Mouse (Mus musculus) liver, embryonic 13.5 days (tissue): ENCODE measurements around the gene Ccdc187. TPM values are rescaled to one million over a fixed set of nuclear protein-coding genes. Genes with fewer than 3 reads are reported as not detected.
A peak's percentile ranks its signal among the peaks of the same experiment; 100 is the strongest.

Source experiments
- ATAC-seq: fragments of 200-750 bp; cut with Nextera tagmentation; 2 replicates; pipeline ENCODE4 v1.8.0; 2017; ENCODE audit warnings: low read depth, mild to moderate bottlenecking, moderate number of reproducible peaks, moderate library complexity
- DNase-seq: peaks from one replicate; pipeline ENCODE4 v3.0.0; 2022
- H3K27ac ChIP-seq: fragments of 300-500 bp; sonication (generic); 2 replicates; pipeline ENCODE4 v1.5.1; 2015; ENCODE audit warnings: moderate library complexity, mild to moderate bottlenecking, inconsistent platforms
- H3K27me3 ChIP-seq: fragments of 300-500 bp; sonication (generic); 2 replicates; pipeline ENCODE4 v1.6.1; 2015; ENCODE audit warnings: mild to moderate bottlenecking, inconsistent platforms
- H3K36me3 ChIP-seq: fragments of 300-500 bp; sonication (generic); 2 replicates; pipeline ENCODE4 v1.6.1; 2015; ENCODE audit warnings: mild to moderate bottlenecking, inconsistent platforms
- H3K4me1 ChIP-seq: fragments of 300-500 bp; sonication (generic); replicated peaks from 2 replicates; pipeline ENCODE4 v1.6.1; 2015; ENCODE audit warnings: inconsistent platforms
- H3K4me2 ChIP-seq: fragments of 300-500 bp; sonication (generic); 2 replicates; pipeline ENCODE4 v1.6.1; 2015; ENCODE audit warnings: inconsistent platforms, mild to moderate bottlenecking, moderate library complexity
- H3K4me3 ChIP-seq: fragments of 300-500 bp; sonication (generic); replicated peaks from 2 replicates; pipeline ENCODE4 v1.5.1; 2015; ENCODE audit warnings: mild to moderate bottlenecking, inconsistent platforms
- H3K9ac ChIP-seq: fragments of 300-500 bp; sonication (generic); 2 replicates; pipeline ENCODE4 v1.6.1; 2015; ENCODE audit warnings: mild to moderate bottlenecking, inconsistent platforms
- H3K9me3 ChIP-seq: fragments of 300-500 bp; sonication (generic); replicated peaks from 2 replicates; pipeline ENCODE4 v1.6.1; 2016; ENCODE audit warnings: inconsistent platforms
- WGBS: fragments of 180-500 bp; shearing (Covaris S2); methylation state at CpG from one replicate; pipeline ENCODE4 v1.1.7; 2015; ENCODE audit not compliant: insufficient replicate concordance; 5-methylcytosine and 5-hydroxymethylcytosine counted together
- polyA plus RNA-seq: library from polyadenylated mRNA; unstranded; fragments of >200 nt; fragmentation: Nextera tagmentation; extraction: Ambion mirVana; gene quantifications from 2 replicates; pipeline ENCODE4 v1.2.1, GENCODE M21; 2015

Gene Ccdc187
- polyA plus RNA-seq, 1 experiment from 2014 or later, result 0.03 TPM

DNA sequence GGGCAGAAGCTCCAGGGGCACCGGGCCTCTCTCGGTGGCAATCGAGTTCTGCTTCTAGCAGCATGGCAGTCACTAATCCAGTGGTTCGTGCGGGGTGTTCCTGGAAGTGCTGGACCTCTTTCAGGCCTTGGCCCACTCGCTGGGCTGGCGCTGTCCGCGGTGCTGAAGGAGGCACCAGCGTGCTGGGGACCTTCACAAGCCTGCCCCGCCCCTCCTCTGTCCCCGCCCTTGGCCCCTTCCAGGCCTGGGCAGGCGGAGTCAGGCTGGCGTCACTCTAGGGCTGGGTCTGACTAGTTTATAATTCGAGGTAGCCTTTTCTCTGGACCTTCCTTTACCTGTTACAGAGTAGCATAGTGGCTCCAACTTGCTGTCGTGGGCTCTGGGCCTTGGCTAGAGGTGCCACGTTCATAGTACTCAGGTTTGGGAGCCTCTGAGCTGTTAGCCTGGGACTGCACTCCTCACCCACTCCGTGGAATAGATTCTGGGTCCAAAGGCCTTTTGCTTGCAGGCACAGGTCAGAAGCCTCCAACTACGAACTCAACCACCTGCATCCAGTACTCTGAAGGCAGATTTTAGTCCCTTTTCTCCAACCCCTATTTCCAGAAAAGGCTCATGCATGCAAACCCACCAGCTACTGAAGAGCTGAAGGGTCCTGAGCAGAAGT lies 86.1 kb downstream of the Ccdc187 start, which contains the start of gene Lhx3:
TSS of gene Lhx3 (minus strand) at position 164 of the 664 bp plus-strand sequence.
- ATAC-seq, result peak; percentile 84
- peak; percentile 77 for DNase-seq
- no peak within 1 kb of the TSS for H3K27ac ChIP-seq
- H3K9ac ChIP-seq, result no peak within 1 kb of the TSS
- peaks cover 48% of the 10 kb centered on the region for H3K27me3 ChIP-seq
- no peak within 1 kb of the TSS for H3K4me3 ChIP-seq
- peaks cover 29% of the 10 kb centered on the region for H3K36me3 ChIP-seq
- H3K9me3 ChIP-seq, result no peaks in the 10 kb centered on the region
- peak within 1 kb of the TSS; percentile 5; the same call in 1 of the 2 replicates for H3K4me2 ChIP-seq
- peaks cover 10% of the 10 kb centered on the region for H3K4me1 ChIP-seq
- WGBS, result 7% methylated on average over 19 of the region's 19 CpGs

DNA sequence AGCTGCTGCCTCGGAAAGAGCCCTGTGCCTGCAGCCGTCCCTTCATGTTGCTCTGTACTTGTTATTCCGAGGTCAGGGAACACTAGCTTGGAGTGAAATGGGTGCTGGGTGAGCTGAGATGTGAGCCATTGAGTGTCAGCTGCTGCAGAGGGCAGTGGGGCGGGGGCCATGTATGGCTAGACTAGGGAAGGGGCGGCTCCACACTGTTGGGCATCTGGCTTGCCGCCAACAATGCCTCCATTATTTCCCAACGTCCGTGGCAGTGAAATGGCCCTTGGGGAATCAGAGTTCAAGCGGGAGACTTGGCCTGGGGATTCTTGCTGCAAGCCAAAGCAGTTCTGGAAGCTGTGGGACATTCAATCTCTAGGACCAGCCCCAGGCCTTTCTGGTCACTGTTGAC lies 86.8 kb downstream of the Ccdc187 start:
- Histone ChIP-seq H3K9me3 (no peaks in the 10 kb centered on the region), H3K4me3 (no peak overlapping the region), H3K4me2 (no peak overlapping the region), H3K27me3 (peaks cover 55% of the 10 kb centered on the region), H3K4me1 (peaks cover 10% of the 10 kb centered on the region), H3K27ac (no peak overlapping the region), H3K9ac (no peak overlapping the region), H3K36me3 (peaks cover 25% of the 10 kb centered on the region)
- WGBS, result 18% methylated on average over 9 of the region's 9 CpGs
- DNase-seq (no peak), ATAC-seq (no peak)

DNA sequence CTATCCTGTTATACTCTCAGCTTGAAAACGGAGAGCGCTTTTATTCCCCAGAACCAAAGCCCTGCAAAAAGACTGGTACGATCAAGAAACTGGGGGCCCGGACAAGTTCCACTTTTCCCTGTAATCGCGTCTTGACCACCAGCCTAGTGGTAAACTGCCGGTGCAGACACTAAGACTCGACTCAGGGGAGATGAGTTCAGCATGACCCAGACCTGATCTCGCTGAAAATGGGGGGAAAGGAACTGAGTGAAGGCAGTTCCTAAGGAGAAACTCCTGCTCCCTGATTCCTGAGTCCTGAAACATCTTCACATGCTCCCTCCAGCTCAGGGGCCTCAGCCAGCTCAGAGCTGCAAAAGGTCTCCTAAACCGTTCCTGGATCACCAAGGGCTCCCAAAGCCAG lies 88.6 kb downstream of the Ccdc187 start:
- Histone ChIP-seq H3K9me3 (no peaks in the 10 kb centered on the region), H3K9ac (no peak overlapping the region), H3K27ac (no peak overlapping the region), H3K27me3 (peaks cover 73% of the 10 kb centered on the region), H3K4me3 (no peak overlapping the region), H3K36me3 (peaks cover 7% of the 10 kb centered on the region), H3K4me2 (no peak overlapping the region), H3K4me1 (peaks cover 10% of the 10 kb centered on the region)
- 17% methylated on average over 10 of the region's 10 CpGs for WGBS
- no peak for ATAC-seq
- DNase-seq, result no peak

DNA sequence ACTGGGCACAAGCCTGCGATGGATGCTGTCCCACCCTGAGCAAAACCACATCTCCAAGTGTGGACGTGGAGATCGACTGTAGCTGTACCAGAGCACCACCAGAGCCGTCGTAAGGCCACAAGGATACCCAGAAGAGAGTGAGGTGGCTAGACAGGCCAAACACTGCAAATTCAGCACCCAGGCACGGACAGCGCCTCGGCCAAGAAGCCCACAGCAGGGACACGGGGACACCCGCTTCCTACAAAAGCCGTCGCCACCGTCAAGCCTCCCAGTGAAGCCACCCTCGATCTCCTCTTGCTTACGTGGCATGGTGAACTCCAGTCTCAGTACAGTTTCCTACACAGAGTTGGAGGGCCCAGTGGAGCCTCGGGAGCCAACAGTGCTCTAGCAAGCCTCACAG lies 89.2 kb downstream of the Ccdc187 start:
- peaks cover 10% of the 10 kb centered on the region for H3K4me1 ChIP-seq
- DNase-seq, result peak; percentile 16
- H3K36me3 ChIP-seq, result peaks cover 1% of the 10 kb centered on the region
- WGBS, result 4% methylated on average over 16 of the region's 16 CpGs
- ATAC-seq, result no peak
- no peak overlapping the region for H3K4me3 ChIP-seq
- no peak overlapping the region for H3K4me2 ChIP-seq
- H3K9ac ChIP-seq, result no peak overlapping the region
- no peaks in the 10 kb centered on the region for H3K9me3 ChIP-seq
- no peak overlapping the region for H3K27ac ChIP-seq
- peaks cover 79% of the 10 kb centered on the region for H3K27me3 ChIP-seq

DNA sequence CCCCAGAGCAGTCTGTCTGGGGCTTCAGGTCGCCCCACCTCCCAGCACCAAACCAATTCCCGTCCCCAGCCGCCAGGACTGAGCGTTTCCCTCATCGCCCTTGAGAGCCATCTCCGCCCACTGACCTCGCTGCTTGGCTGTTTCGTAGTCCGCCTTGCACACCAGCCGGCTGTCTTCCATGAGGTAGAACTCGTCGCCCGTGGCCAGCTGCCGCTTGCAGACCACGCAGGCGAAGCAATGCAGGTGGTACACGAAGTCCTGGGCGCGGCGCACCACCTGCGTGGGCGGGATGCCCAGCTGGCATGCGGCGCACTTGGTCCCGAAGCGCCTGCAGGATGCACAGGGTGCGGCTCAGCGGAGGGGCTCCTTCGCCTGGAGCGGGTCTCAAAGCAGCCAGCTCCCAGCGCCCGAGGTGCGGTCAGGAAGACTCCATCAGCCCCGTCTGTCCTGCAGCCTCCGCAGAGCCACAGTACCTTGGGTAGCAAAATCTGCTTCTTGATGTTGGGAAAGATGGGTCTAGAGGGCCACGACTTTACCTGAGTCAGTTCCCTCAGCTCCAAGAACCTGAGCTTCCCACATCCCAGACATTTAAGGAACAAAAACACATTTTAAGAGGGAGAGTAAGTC lies 91.4 kb downstream of the Ccdc187 start:
- Histone ChIP-seq H3K9ac (no peak overlapping the region), H3K4me3 (no peak overlapping the region), H3K4me2 (no peak overlapping the region), H3K9me3 (no peaks in the 10 kb centered on the region), H3K4me1 (0 out of 2 replicates have a peak, but pooled peaks cover 9% of the 10 kb centered on the region), H3K27me3 (peaks cover 100% of the 10 kb centered on the region), H3K27ac (no peak overlapping the region), H3K36me3 (no peaks in the 10 kb centered on the region)
- no peak for DNase-seq
- WGBS, result 4% methylated on average over 36 of the region's 36 CpGs
- no peak for ATAC-seq

DNA sequence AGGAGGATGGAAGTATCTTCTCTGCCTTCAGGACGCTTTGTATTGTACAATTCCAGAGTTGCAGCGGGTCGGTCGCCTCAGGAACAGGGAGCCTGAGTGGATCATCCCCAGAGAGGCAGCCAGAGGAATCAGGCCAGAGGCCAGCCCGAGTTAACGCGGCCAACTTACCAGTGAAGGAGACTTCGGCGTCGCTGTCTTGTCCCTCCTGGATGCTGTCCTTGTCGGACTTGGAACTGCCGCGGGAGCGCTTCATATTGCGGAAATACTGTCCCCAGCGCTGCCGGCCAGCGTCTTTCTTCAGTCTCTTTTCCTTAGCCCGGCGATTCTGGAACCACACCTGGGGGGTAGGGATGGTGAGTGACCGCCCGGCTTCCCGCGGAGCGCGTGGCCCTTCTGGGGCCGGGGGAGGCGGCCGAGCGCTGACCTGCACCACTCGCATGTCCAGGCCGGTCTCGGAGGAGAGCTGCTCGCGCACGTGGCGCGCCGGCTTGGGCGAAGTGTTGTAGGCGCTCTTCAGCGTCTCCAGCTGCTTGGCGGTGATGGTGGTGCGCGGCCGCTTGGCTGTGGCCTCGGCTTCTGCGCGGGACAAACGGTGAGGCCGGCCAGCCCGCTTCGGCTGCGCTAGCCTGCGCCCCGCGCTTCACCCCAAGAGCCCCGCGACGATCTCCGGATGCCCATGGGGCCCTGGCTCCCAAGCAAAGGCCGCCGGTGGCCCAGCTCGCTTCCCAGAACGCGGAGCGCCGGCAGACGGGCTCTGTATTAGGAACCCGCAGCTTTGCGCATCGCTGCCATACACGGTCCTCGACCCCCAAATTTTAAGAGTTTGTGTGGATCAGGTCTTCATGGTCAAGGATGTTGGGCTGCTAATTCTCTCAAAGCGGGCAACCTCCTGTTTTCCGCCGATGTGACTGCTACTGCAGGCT lies 92.2 kb downstream of the Ccdc187 start:
- Histone ChIP-seq H3K36me3 (no peaks in the 10 kb centered on the region), H3K27ac (no peak overlapping the region), H3K4me2 (no peak overlapping the region), H3K9ac (no peak overlapping the region), H3K9me3 (no peaks in the 10 kb centered on the region), H3K4me1 (0 out of 2 replicates have a peak, but pooled peaks cover 9% of the 10 kb centered on the region), H3K4me3 (no peak overlapping the region), H3K27me3 (peaks cover 100% of the 10 kb centered on the region)
- ATAC-seq, result no peak
- 2% methylated on average over 77 of the region's 77 CpGs for WGBS
- DNase-seq, result no peak

DNA sequence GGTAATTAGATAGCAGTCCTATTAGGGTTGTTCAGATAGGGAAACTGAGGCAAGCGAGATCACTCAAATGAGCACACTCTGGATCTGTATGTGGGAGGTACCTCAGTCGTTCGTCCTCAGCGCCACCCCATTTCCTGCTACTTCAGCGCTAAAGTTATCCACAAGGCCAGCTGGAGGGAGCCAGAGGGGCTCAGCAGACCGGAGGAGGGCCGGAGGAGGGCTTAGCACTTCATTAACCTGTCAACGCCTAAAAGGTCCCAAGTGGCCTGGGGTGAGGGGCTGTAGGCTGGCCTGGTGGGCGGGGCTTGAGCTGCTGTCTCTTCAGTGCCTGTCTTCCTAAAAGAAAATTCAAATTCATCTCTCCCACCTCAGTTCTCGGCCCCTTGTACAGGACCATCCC lies 95.9 kb downstream of the Ccdc187 start:
- H3K27me3 ChIP-seq, result peaks cover 100% of the 10 kb centered on the region
- 0 out of 2 replicates have a peak, but pooled peaks cover 9% of the 10 kb centered on the region for H3K4me1 ChIP-seq
- ATAC-seq (no peak), DNase-seq (no peak)
- H3K9ac ChIP-seq, result no peak overlapping the region
- H3K4me2 ChIP-seq, result no peak overlapping the region
- whole genome bisulfite sequencing, result 4% methylated on average over 10 of the region's 10 CpGs
- H3K36me3 ChIP-seq, result no peaks in the 10 kb centered on the region
- H3K27ac ChIP-seq, result no peak overlapping the region
- H3K4me3 ChIP-seq, result no peak overlapping the region
- no peaks in the 10 kb centered on the region for H3K9me3 ChIP-seq

DNA sequence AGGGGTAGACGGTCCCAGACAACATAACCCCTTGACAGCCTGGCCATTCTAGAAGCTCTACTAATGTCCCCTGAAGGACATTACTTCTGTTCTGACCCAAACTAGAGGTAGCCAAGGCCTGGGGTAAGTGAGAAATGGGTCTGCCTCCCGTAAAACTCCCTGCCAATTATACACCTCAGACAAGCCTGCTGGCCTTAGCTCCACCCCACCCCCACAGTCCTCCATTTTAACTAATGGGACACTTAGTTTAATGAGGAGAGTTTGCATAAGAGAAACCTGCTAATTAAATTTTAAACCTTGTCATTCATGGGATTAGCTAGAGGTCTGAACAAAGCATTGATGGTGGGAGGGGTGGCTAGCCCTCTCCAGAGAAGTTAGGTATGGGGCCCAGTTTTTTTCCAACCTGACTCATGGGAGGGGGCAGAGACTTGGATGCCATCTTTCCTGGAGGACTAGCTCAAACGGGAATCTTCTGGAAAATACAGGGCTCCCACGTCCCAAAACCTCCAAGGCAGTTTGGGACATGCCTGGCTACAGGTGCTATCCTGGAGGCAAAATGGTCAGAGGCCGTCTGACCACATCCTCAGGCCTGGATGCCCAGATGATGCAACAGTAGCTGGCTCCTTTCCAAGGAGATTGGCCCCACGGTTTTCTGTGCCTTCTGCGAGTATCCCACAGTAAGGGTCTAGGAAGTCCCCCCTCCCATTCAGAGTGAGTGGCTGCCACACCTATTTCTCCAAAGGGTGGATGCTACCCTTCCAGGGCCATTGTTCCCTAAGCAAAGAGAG lies 99.6 kb downstream of the Ccdc187 start:
- H3K9ac ChIP-seq, result no peak overlapping the region
- peaks cover 97% of the 10 kb centered on the region for H3K27me3 ChIP-seq
- H3K36me3 ChIP-seq, result no peaks in the 10 kb centered on the region
- WGBS, result 27% methylated on average over 7 of the region's 7 CpGs
- H3K4me1 ChIP-seq, result 0 out of 2 replicates have a peak, but pooled peaks cover 9% of the 10 kb centered on the region
- no peak overlapping the region for H3K4me2 ChIP-seq
- H3K9me3 ChIP-seq, result no peaks in the 10 kb centered on the region
- ATAC-seq (no peak), DNase-seq (no peak)
- no peak overlapping the region for H3K27ac ChIP-seq
- no peak overlapping the region for H3K4me3 ChIP-seq
